Mouse (Mus musculus) CD4-positive, CD25-positive, alpha-beta regulatory T cell, adult 2 months (primary cell): Measurements from ENCODE around the gene Slc35b4.

Experiments used
- DNase-seq: peaks from one replicate; pipeline ENCODE4 v3.0.0-alpha.2; 2012; ENCODE audit warnings: low read depth, low spot score

Slc35b4 gene

DNA sequence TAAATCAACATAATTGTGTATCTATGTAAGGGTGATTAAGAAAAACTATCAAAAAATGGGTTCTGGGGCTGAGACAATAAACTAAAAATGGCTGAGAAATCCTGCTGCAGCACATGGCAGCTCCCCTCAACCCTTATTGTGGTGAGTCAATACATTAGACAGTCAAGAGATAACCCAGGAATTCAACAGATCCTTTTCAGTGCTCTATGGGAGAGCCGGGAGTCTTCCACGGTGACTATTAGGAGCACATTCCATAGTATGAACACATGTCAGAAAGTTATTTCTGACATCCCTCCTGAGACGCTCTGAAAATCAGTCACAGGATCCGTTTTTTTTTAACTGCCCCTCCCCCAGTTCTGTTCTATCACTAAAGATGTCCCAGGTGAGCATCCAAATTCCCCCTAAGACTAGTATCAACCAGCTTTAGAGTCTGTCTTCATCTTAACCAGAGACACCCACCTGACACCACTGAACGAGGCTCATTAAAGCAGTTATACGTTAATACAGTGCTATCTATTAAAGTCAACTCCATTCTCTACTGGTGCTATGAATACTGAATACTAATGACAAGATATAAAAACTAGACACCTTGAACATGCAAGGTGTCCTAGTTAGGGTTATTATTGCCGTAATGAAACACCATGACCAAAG, 5.9 kb downstream of the Slc35b4 start:
- no peak for DNase-seq

DNA sequence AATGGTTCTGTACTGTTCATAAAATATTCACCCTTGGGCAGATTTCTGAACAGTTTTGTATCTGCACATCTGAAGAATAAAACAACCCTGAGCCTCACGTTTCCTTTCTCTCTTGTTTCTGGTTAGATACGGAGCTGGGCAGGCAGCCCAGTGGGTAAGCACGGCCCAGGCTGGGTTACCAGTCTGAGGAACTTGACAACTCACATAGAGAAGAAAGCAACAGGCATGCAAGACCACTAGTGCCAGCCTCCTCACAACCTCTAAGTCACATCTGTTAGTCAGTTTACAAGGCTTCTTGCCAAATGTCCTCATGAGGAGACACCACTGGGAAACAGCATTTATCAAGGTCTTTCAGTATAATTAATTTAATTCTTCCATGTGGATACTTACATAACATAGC, 8.1 kb downstream of the Slc35b4 start:
- DNase-seq: no peak

DNA sequence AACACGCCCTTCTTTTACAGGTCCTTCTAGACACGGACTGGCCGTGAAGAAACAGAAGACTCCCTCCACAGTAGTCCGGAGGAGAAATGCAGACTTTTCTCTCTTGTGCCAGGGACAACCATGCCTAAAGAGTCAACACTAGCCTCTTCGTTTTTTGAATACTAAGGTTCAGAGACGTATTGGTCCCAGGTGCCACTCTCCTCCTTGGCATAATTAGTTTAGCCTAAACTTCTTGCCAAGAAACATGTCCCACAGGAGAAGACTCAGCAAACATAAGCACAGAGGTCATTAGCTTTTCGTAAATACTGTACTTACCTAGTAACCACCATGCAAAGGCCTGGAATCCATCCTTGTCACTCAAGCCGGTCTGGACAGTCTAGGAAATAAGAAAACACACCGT, 13.9 kb downstream of the Slc35b4 start:
- no peak for DNase-seq

DNA sequence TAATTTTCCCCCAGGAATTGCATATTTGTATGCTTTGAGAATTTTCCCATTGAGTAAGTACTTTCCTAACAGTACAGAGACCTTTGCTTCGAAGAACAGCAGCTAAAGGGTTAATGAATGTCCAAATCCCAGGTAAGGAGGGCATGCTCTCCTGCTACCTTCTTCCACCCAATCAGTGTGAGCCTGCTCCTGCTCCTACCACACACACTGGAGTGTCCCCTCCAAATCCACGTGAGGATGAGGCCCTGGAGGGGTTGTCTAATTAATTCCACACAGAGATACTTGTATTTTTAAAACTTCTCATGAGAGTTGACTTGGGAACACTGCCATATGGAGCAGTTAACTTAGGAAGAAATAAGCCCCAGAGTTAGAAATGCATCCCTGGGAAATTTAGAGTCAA, 14.3 kb downstream of the Slc35b4 start:
- DNase-seq: no peak

DNA sequence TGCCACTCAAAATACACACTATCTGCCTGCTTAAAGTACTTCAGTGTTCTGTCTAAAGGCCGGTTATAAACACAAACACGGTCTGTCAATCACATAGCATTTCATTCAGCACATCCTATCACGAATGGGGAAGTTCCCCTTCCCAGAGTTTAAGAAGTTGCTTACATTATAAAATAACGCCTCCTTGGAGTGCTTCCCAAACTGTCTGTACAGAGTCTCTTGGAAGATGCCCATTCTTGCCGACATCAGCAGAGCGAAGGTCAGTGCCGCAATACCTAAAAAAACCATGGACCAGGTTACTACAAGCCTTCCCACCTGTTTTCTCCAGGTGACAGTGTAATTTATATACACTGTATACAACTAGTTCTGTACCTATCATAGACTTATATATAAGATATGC, 15.4 kb downstream of the Slc35b4 start:
- no peak for DNase-seq

DNA sequence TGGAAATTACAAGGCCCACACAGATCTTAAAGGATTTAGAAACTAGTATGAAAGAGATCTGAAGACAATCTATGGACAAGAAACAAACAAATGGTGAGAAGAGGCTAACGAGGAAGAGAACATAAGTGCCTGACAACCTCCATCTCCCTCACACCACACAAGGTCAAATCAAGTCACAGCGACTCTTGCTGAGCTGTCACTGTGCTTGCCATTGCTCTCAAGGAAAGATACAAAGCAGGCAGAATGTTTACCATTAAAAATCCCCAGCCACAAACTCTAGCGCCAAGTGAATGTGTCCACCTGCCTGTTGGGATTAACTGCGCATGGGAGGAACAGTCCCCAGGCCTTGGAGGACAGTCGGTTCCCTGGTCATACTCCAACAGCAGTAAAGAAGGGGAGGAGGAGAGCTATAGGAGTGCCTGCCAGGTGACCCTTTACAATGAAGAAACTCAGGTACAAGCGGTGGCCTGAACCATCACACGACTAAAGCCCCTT, 16.0 kb downstream of the Slc35b4 start:
- no peak for DNase-seq

DNA sequence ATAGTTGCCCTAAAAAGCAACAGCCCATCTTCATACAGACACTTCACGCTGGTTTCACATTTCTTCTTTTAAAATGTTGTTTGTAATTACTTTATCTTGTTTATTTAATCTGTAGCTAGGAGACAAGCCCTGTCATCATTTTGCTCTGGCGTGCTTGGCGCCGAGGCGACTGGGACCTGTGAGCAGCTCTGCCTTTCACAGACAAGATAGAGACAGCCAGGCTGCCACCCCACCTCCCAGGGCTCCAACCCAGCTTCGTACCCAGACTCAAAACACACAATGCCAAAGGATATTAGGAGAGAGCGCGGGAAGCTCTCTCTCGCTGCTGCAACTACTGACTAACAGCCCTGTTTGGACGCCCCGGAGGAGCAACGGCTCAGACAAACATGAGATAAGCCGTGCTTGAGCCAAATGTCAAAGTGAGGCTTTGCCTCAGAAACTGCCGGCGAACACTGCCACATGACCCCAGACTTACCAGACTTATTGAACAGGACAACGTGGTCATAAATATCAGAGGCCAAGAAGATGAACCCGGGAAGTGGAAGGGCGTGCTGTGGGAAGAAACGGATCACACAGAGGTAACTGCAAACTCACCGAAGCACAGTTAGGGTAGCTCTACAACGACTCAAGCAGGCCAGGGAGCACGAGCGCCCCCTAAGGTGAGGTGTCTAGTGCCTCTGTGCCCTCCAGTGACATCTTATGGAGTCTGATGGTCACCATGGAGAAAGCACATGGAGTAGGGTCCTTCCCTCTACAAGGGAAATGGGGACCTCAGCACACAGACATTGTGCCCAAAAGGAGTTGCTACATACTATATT, 16.7 kb downstream of the Slc35b4 start:
- no peak for DNase-seq

DNA sequence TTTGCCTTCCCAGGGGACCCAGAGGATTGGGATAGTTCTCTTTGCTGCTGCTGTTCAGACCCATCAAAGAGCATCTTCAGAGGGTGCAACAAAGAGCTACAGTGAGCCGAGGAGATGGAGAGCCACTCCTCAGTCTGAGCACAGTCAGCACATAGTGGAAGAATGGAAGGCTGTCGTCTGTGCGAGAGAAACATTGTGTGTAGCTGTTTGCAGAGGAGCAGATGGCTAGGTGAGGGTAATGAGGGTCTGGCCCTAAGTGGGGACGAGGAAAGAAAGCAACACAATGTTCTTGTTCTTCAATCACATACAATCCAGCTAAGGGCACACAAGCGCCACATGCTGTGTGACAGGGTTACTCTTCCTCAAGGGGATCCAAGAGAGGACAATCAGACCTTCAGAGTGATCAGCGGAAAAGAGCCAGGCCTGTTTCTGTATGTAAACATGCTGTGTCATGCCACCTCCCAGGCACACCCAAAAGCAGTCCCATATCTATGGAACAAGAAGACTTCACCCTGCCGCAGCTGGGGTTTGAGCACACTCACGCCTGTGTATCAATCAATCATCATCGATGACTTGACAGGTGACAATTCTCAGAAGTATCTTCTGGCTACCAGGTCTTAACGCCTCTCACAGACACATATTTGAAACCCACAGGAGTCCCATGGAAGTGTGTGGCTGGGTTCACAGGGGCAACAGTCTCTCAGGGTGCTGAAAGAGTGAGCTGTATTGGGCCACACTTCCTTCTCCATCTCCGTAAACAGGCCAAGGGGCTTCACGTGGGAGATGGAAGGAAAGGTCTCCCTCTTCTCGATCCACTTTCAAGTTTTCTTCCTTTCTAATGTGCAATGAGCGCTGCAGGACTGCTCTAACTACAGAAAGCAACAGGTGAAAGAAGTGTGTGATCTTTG, 19.8 kb downstream of the Slc35b4 start:
- no peak for DNase-seq

DNA sequence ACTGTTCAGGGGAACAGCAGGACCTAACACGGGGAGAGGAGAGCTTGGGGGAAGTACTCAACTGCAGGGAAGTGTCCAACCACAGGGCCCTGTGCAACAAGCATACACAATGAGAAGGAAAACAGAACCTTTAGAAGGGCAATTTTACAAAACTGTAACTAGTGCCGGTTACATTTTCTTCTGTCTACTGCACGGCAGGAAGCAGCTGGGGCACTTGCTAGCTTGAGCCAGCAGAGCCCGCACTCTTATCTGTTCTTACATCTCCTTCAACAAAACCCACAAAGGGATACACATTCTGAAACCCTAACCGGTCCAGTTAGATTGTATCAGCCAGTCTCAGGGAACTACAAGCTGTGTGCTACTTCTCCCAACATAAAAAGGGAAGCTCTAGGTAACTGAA, 20.9 kb downstream of the Slc35b4 start:
- peak; percentile 49 for DNase-seq

DNA sequence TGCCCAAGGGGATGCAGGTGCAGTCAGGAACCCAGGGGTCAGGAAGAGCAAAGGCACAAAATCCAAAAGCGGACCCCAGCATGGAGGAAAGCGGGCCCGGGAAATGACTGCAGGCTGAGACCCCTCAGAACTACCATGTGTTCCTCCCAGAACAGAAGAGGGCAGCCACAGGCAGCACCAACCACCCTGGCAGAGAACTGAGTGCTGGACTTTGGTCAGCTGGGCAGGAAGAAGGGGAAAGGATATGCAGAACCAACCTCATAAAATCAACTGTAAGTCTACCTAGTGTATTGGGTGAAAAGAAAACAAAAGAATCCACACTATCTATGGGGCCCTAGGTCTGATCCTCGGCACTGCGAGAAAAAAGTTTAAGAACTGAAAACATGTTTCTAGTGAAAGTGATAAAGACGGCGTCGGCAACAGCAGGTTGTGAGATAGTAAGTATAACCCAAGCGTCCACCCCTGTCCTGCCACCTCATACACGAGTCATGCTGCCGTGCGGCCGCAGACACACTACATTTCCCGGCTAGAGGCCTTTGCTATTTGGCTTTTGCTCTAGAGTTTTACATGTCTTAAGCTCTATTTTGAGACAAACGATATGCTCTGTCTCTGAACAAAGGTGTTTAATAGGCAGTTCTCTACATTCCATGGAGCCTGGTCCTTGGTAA, 21.6 kb downstream of the Slc35b4 start:
- no peak for DNase-seq

DNA sequence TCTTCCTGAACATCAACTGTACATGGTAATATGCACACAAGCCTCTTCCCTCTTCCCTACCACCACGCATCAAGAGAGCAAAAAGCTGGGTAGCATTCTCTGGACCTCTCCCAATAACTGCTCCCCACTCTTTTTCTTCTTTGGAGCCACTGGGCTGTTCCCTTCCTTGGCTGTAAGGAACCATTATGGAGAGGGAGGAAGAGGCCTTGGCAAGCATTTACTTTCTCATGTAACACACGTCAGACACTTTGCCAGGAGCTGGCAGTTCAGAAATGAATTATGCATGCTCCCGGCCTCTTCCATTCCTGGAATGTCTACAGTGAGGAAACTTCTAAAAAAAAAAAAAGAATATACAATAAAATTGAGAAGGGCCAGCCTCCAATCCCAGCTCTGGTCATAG, 22.7 kb downstream of the Slc35b4 start:
- DNase-seq: no peak

DNA sequence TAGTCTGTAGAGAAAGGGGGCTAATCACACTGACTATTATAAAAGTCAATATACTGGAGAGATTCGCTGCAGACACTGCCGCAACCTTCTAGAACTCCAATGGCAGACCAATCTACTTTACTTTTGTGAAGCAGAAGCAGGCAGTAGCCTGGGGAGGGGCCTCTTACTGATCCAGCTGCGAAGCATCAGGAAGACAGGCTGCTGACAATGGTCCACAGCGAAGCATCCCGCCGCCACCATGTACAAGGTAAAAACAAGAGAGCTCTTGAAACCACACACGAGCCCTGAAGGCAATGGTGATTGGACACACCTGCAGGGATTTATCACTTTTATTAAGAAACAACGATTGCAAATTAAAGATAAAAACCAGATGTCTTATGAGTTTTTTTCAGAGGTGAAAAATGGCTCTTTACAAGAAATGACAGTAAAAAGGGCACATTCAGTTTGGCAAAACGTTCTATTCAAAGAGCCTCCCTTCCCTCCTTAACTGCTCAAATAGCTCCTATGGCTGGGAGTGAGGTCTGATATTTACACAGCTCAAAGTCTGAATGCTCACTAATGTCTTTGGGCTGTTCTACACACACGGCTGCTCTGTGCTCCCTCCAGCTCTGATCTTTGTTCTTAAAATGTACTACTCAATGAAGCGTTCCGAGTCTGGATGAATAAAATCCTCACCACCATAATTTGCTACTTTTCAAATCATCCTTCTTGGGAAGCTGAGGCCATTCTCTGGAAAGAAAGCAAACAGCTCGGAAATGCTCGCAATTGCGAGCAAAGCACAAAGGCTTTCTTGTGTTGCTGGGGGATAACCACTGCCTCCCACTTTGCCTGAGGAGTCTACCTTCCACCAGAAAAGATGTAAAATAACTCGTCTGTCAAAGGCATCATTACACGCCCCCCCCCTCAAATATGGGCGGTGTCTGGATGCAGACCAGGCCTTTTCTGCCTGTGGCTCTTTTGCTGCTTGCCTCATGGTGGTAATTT, 23.6 kb downstream of the Slc35b4 start:
- DNase-seq: no peak

DNA sequence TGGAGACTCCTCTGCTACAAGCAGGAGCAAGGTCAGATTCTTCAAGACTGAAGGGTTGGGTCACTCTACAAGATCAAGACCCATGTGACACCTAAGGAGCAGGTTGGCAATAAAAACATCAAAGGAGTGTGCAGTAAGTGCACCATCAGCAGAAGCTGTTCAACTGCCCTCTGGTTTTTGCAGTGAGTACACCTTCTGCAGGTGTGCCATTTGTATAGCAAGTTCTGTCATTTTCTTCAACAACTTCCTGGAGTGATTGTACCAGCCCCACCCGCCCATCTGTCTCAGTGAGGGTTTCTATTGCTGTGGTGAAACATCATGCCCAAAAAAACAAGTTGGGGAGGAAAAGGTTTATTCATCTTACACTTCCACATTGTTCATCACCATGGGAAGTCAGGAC, 27.1 kb downstream of the Slc35b4 start:
- no peak for DNase-seq

DNA sequence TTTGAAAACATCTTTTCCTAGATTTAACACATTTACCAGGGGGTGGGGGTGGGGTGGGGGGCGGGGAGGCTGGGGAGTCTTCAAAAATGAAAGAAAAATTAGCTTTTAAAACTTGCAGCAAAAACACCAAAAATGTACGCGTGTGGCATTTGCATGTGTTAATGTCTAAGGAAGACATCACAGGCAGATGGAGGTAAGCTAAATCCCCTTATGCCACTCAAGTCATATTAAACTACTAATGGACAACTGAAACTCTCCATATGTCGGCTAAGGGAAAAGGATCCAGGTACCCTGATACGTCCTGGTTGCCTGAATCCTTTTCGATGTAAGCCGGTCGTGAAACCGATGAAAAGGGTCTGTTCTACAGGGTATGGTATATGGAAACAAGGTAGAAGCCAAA, 27.8 kb downstream of the Slc35b4 start:
- no peak for DNase-seq

DNA sequence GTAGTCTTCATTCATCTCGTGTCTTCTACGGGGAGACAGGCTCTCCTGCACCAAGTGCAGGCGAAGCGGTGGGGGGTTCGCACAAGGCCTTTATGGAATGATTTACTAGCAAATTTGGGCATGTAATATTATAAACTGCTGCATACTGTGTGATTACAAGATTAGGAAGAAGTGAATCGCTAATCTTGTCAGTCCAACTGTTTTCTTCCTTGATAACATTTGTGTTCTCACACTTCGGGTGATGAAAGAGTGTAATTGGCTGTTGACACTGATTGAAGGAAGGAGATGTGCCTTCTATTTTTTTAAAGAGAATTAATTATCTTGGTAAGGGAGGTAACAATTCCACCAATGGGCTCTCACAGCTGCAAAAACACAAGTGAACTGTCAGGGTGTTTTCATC, 28.3 kb downstream of the Slc35b4 start:
- no peak for DNase-seq

DNA sequence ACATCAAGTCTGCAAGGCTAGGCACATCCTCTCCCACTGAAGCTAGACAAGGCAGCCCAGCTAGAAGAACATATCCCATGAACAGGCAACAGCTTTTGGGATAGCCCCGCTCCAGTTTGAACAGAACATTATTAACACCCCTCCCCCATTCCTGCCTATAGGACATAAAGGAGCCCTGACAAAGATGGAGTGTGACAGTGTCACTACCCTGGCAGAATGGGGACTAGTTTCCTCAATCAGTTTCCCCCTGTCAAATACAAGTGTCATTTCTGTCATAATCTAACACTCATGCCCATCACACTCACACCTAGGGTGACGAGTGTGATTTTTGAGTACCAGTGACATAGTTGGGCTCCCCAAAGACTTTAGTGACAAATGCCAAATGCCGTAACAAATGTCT, 28.9 kb downstream of the Slc35b4 start:
- DNase-seq: no peak

DNA sequence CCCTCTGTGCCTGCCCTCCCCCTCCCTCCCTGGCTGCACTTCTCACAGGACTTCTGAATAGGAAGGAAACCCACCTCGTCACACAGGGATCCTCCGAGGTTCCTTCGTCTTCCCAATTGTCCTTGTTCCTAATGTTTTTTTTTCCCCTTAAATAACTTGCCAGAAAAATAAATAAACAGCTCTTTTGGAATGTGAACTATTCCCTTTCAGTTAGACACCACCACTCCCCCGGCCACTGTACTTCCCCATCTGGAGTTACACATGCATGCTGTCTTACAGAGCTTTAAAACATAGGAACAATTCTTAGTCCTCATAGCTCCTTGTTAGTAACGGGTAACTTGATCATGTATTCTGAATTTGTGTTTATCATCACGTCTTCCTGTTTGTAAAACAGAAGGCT, 30.9 kb downstream of the Slc35b4 start:
- no peak for DNase-seq

DNA sequence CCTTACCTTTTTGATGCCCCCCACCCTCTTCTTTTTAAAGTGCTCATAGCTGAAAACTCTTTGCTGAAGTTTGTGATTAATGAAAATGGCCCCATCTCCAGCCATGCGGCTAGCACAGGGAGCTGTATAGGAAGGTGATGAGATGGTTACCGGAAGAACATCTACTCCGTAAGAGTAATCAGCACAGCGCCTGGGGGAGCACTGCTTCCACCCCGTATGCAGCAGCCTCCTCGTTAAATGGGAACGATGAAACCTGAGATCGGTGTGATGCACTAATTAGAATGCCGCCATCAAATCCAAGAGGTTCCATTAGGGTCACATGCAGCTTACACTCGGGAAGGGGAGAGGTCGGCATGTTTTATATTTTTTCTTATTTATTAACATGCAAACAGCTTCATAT, 34.0 kb downstream of the Slc35b4 start:
- DNase-seq: no peak

DNA sequence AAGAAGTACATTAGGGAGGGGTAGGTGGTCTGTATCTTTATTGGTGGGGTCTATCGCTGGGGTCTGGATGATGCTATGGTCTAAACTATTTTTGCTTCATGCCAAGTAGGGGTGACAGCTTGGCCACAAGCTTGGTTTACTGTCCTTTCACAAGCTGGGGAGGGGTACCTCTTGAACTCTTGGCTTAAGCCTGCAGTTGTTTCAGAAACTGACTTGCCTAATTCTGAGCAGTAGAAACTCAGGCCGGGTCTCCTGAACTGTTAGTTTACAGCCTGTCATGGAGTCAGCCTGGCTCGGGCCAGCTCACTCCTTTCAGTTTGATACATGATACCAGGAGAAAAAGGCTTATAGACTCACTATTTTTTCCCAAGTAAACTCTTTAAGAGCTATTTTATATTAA, 38.5 kb downstream of the Slc35b4 start:
- DNase-seq: no peak

DNA sequence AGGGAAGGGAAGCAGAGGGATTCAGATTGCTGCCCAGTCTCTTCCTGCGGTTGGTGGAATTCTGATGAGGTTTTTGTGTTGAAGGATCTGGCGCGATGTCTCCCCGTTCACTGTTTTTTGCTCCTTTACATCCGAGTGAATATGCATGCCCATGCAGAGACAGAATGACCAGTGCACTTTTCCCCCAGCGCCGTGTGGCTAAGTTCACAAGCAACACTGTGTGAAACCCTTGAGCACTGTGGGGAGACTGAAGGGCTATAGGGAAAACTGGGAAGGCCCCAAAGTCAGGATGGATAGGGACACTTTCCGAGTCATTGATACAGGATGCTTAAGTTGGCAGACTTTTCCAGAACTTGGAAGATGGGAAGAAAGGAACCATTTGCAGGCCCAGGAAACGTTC, 44.5 kb downstream of the Slc35b4 start:
- DNase-seq: no peak
